Mouse (Mus musculus): Measurements from ENCODE around the gene Zfp653.

- TF ChIP-seq CTCF (conservative IDR thresholded peaks at IDR 0.05; ENCODE audit: low read length), result no peak
- TF ChIP-seq NANOG (IDR thresholded peaks at IDR 0.05; ENCODE audit: borderline replicate concordance, low read length), result no peak
- TF ChIP-seq POU5F1 (IDR thresholded peaks at IDR 0.05; ENCODE audit: borderline replicate concordance, low read length), result no peak
These were observed 58.4 kb downstream of the Zfp653 start for GRCm38 (mm10) chr9:22012731-22013130.

Data from E14TG2a.4 (cell line).